Mouse (Mus musculus) left cerebral cortex, postnatal 10 days (tissue): Measurements from ENCODE around the gene Sprn. TPM values are rescaled to one million over a fixed set of nuclear protein-coding genes. Genes with fewer than 3 reads are reported as not detected.

Source experiments
- DNase-seq, 2 experiments: peaks; one replicate each; pipeline ENCODE4 v3.0.0; 2021 to 2022; ENCODE audit warnings: low spot score in 2 of 2, mixed read lengths in 1 of 2; ENCODE audit errors: extremely low spot score in 1 of 2
- intact Hi-C: fragments of 180-260 bp; cut with DNase I; formaldehyde crosslinking; loops from one replicate; pipeline ENCODE4 v1.15.1; 2025
- total RNA-seq, 2 experiments: library from RNA; stranded (reverse); gene quantifications; 2 replicates each; pipeline ENCODE4 v1.2.3; 2021

Sprn gene
- total RNA-seq = 100 to 1,000 TPM; 172 to 178 TPM

- peak; percentile 73 to 83 for DNase-seq
- intact Hi-C loops = loop anchor here (10.0 kb wide), 1 partner anchor 670 kb away; the partner anchor contains the start of gene Zfp941
Measured at GRCm38 (mm10) chr7:140154218-140154927, at the start of gene Sprn. Sprn (minus strand) TSS chr7:140154877.

- intact Hi-C loops = no loop called here
- no peak for DNase-seq
Measured at GRCm38 (mm10) chr7:140201090-140201489, 46.4 kb upstream of the Sprn start.

GRCm38 (mm10) chr7:140196002-140196401 lies 41.3 kb upstream of the Sprn start:
- intact Hi-C loops = no loop called here
- no peak for DNase-seq

- intact Hi-C loops = no loop called here
- DNase-seq = peak in 1 of 2 experiments; percentile 15
Measured at GRCm38 (mm10) chr7:140194031-140194430, 39.4 kb upstream of the Sprn start.

GRCm38 (mm10) chr7:140192851-140193250 lies 38.2 kb upstream of the Sprn start:
- DNase-seq = no peak
- intact Hi-C loops = no loop called here

GRCm38 (mm10) chr7:140192445-140192844 lies 37.8 kb upstream of the Sprn start:
- DNase-seq = no peak
- intact Hi-C loops = no loop called here

- no peak for DNase-seq
- intact Hi-C loops = no loop called here
Measured at GRCm38 (mm10) chr7:140190435-140190834, 35.8 kb upstream of the Sprn start.

- no peak for DNase-seq
- intact Hi-C loops = loop anchor here (10.0 kb wide), 1 partner anchor 636 kb away; the partner anchor contains the start of gene Zfp941
Measured at GRCm38 (mm10) chr7:140188391-140189328, 34.0 kb upstream of the Sprn start.

GRCm38 (mm10) chr7:140187721-140188390 lies 33.2 kb upstream of the Sprn start:
- DNase-seq = no peak

GRCm38 (mm10) chr7:140186646-140187620 lies 32.3 kb upstream of the Sprn start:
- intact Hi-C loops = loop anchor here (10.0 kb wide), 1 partner anchor 638 kb away; the partner anchor contains the start of gene Zfp941
- DNase-seq = peak in 1 of 2 experiments; percentile 42

More at GRCm38 (mm10) chr7:140187721-140188390, 33.2 kb upstream of the Sprn start:
- intact Hi-C loops = loop anchor here (10.0 kb wide), 1 partner anchor 637 kb away; the partner anchor contains the start of gene Zfp941

- no peak for DNase-seq
- intact Hi-C loops = loop anchor here (10.0 kb wide), 1 partner anchor 641 kb away; the partner anchor contains the start of gene Zfp941
Measured at GRCm38 (mm10) chr7:140184206-140184605, 29.5 kb upstream of the Sprn start.

- DNase-seq = no peak
- intact Hi-C loops = loop anchor here (10.0 kb wide), 1 partner anchor 644 kb away; the partner anchor contains the start of gene Zfp941
Measured at GRCm38 (mm10) chr7:140180692-140181091, 26.0 kb upstream of the Sprn start.

- intact Hi-C loops = no loop called here
- DNase-seq = no peak
Measured at GRCm38 (mm10) chr7:140179176-140179575, 24.5 kb upstream of the Sprn start.

- no peak for DNase-seq
- intact Hi-C loops = no loop called here
Measured at GRCm38 (mm10) chr7:140172936-140173335, 18.3 kb upstream of the Sprn start, which contains the start of gene Olfr523. Olfr523 (plus strand) TSS chr7:140173217.

GRCm38 (mm10) chr7:140170863-140171262 lies 16.2 kb upstream of the Sprn start:
- no peak for DNase-seq
- intact Hi-C loops = no loop called here

- intact Hi-C loops = no loop called here
Measured at GRCm38 (mm10) chr7:140169386-140169785, 14.7 kb upstream of the Sprn start.

GRCm38 (mm10) chr7:140167950-140168349 lies 13.3 kb upstream of the Sprn start:
- no peak for DNase-seq
- intact Hi-C loops = no loop called here

More at GRCm38 (mm10) chr7:140169386-140169785, 14.7 kb upstream of the Sprn start:
- DNase-seq = no peak
